Mouse (Mus musculus) lung, adult 2 months (tissue): Measurements from ENCODE around the gene Cxcl15. TPM values are rescaled to one million over a fixed set of nuclear protein-coding genes. Genes with fewer than 3 reads are reported as not detected.
"Not testable (repeated sequence)": the region's sequence is repeated elsewhere in the genome, so short reads cannot be mapped to it uniquely, and the experiment has no call there.

Experiments used
- DNase-seq: peaks from one replicate; pipeline ENCODE4 v3.0.0; 2022
- H3K4me1 ChIP-seq: fragments of 200-500 bp; 2 replicates; pipeline ENCODE4 v1.6.1; 2011; ENCODE audit warnings: low read length; ENCODE audit not compliant: control insufficient read depth, insufficient read depth
- H3K4me3 ChIP-seq: fragments of 200-500 bp; replicated peaks from 2 replicates; pipeline ENCODE3; 2011; ENCODE audit warnings: low read depth, mild to moderate bottlenecking, control low read depth, low read length; ENCODE audit errors: extremely low read depth
- CTCF ChIP-seq: fragments of 200-500 bp; IDR thresholded peaks from 2 replicates; pipeline ENCODE4 v1.5.1; 2011; ENCODE audit warnings: mild to moderate bottlenecking, low read length, control low read depth; ENCODE audit not compliant: insufficient read depth
- POLR2A ChIP-seq: fragments of 200-500 bp; IDR thresholded peaks from 2 replicates; pipeline ENCODE4 v1.6.1; 2011; ENCODE audit warnings: low read depth, mild to moderate bottlenecking, control low read depth, low read length, borderline replicate concordance; ENCODE audit errors: extremely low read depth
- WGBS: fragments of 180-500 bp; shearing (Covaris S2); methylation state at CpG from one replicate; pipeline ENCODE4 v1.1.7; 2018; 5-methylcytosine and 5-hydroxymethylcytosine counted together
- polyA plus RNA-seq: library from polyadenylated mRNA; depleted of rRNA; stranded (reverse); fragments of >200 nt; gene quantifications from 2 replicates; pipeline ENCODE4 v1.2.3, GENCODE M21; 2012; rRNA removed

Cxcl15 gene
- polyA plus RNA-seq, 1 experiment = 423 TPM

DNA sequence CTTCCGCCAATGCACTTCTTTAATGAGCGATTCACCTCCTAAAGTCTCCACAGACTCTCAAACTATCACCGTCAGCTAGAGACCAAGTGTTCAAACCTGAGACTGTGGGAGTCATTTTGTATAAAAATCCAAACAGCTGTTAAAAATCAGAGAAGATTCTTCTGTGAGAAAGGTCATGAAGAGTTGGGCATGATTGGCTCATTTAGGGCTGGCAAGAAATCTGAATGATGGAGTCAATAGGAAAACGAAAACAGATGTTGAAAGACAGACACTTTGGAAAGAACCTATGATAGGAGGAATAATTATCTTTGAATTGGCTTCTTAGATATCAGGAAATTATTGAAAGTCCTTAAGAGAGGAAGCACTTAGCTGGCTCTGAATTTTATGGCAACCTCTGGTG is 40.1 kb downstream of the Cxcl15 start:
- Histone ChIP-seq H3K4me3 (no peak overlapping the region), H3K4me1 (peaks cover 5% of the 10 kb centered on the region)
- WGBS = 83% methylated on average over 4 of the region's 4 CpGs
- no peak for DNase-seq
- TF ChIP-seq CTCF = no peak
- TF ChIP-seq POLR2A = no peak

DNA sequence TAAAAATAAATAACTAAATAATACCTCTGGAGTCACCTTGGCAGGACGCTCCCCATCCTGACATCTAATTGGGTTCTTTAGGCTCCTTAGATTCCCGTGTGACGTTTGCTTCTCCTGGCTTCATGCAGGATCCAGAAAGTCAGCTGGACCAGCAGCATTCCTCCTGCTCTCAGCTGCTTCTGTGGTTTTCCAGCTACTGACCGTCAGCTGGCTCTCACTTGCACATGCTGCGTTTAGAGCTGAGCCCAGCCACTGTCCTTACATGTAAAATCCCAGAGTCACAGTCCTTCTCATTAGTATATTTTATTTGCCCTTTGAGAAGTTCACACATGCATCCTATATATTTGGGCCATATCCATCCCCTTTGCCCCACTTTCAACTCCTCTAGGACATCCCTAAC is 44.2 kb downstream of the Cxcl15 start:
- H3K4me3 ChIP-seq = no peak overlapping the region
- DNase-seq = no peak
- H3K4me1 ChIP-seq = no peaks in the 10 kb centered on the region
- no peak for TF ChIP-seq CTCF
- no peak for TF ChIP-seq POLR2A
- 58% methylated on average over 5 of the region's 5 CpGs for WGBS

- H3K4me3 ChIP-seq = no peak overlapping the region
- TF ChIP-seq CTCF (no peak), POLR2A (no peak)
- no peak for DNase-seq
- no peaks in the 10 kb centered on the region for H3K4me1 ChIP-seq
- WGBS = 72% methylated on average over 7 of the region's 7 CpGs
These were observed 46.9 kb downstream of the Cxcl15 start for GRCm38 (mm10) chr5:90840902-90841869.

GRCm38 (mm10) chr5:90843891-90844290 is 49.6 kb downstream of the Cxcl15 start:
- DNase-seq = no peak
- Histone ChIP-seq H3K4me3 (no peak overlapping the region), H3K4me1 (no peaks in the 10 kb centered on the region)
- TF ChIP-seq CTCF (no peak), POLR2A (no peak)
- 54% methylated on average over 3 of the region's 3 CpGs for WGBS

GRCm38 (mm10) chr5:90850096-90850495 is 55.8 kb downstream of the Cxcl15 start:
- 77% methylated on average over 7 of the region's 7 CpGs for WGBS
- DNase-seq, H3K4me1 ChIP-seq, H3K4me3 ChIP-seq: not testable (repeated sequence)

DNA sequence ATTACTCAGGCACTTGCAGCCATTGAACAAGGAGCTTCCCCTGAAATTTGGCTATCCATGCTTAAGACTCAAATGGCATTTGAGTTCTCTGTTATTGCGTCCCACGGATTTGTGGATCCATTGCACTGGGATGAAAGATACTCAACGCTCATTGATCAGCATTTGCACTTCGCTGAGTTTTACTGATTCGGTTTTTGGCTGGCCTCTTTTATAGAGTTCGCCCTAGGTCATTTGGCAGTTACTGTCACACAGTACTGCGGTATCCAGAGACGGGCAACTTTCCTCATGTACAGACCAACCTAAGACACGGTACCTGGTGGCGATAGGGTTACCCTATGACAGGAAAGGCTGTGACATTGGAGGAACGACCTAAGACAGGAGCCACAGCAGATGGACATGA is 57.1 kb downstream of the Cxcl15 start:
- WGBS = 94% methylated on average over 11 of the region's 11 CpGs
- not testable (repeated sequence) for H3K4me1 ChIP-seq, DNase-seq, H3K4me3 ChIP-seq

Other genes with a start within 250 kb of the Cxcl15 start
- gene 5830473C10Rik, start 233.4 kb upstream of the Cxcl15 start, polyA plus RNA-seq = not detected in 2 replicates
- 1.3 and 1.8 TPM in 2 replicates for gene Rassf6, start 153.9 kb upstream of the Cxcl15 start, polyA plus RNA-seq
- 0.25 and 0.77 TPM in 2 replicates for gene Cxcl5, start 35.2 kb upstream of the Cxcl15 start, polyA plus RNA-seq
- 18.2 and 36.7 TPM in 2 replicates for gene Ppbp, start 26.0 kb upstream of the Cxcl15 start, polyA plus RNA-seq
- gene Pf4, start 22.1 kb upstream of the Cxcl15 start, polyA plus RNA-seq = 49.0 and 65.2 TPM in 2 replicates
- 0.87 and 1.5 TPM in 2 replicates for gene Cxcl3, start 8.4 kb upstream of the Cxcl15 start, polyA plus RNA-seq
- gene Cxcl1, start 96.7 kb downstream of the Cxcl15 start, polyA plus RNA-seq = 1.9 and 2.5 TPM in 2 replicates
- gene Cxcl2, start 109.3 kb downstream of the Cxcl15 start, polyA plus RNA-seq = 2.2 TPM in 2 replicates
- 21.9 and 40.0 TPM in 2 replicates for gene Mthfd2l, start 136.6 kb downstream of the Cxcl15 start, polyA plus RNA-seq
- not detected in 2 replicates for gene Epgn, start 232.9 kb downstream of the Cxcl15 start, polyA plus RNA-seq